Mouse (Mus musculus) hindbrain, embryonic 13.5 days (tissue): ENCODE data around the gene Hs3st6. TPM values are rescaled to one million over a fixed set of nuclear protein-coding genes. Genes with fewer than 3 reads are reported as not detected.

Source experiments
- ATAC-seq: fragments of 200-750 bp; cut with Nextera tagmentation; 2 replicates; pipeline ENCODE4 v1.8.0; 2017; ENCODE audit warnings: moderate TSS enrichment; ENCODE audit not compliant: low FRiP score
- H3K27ac ChIP-seq: fragments of 300-500 bp; sonication (generic); 2 replicates; pipeline ENCODE4 v1.5.1; 2015; ENCODE audit warnings: inconsistent platforms, mild to moderate bottlenecking, moderate library complexity
- H3K27me3 ChIP-seq: fragments of 300-500 bp; sonication (generic); 2 replicates; pipeline ENCODE4 v1.6.1; 2015; ENCODE audit warnings: mild to moderate bottlenecking, inconsistent platforms
- H3K36me3 ChIP-seq: fragments of 300-500 bp; sonication (generic); 2 replicates; pipeline ENCODE4 v1.6.1; 2015; ENCODE audit warnings: mild to moderate bottlenecking, inconsistent platforms
- H3K4me1 ChIP-seq: fragments of 300-500 bp; sonication (generic); replicated peaks from 2 replicates; pipeline ENCODE4 v1.6.1; 2015; ENCODE audit warnings: inconsistent platforms
- H3K4me2 ChIP-seq: fragments of 300-500 bp; sonication (generic); 2 replicates; pipeline ENCODE4 v1.6.1; 2015; ENCODE audit warnings: inconsistent platforms, mild to moderate bottlenecking, moderate library complexity
- H3K4me3 ChIP-seq: fragments of 300-500 bp; sonication (generic); 2 replicates; pipeline ENCODE4 v1.5.1; 2015; ENCODE audit warnings: mild to moderate bottlenecking, inconsistent platforms
- H3K9ac ChIP-seq: fragments of 300-500 bp; sonication (generic); 2 replicates; pipeline ENCODE4 v1.6.1; 2015; ENCODE audit warnings: mild to moderate bottlenecking, inconsistent platforms
- H3K9me3 ChIP-seq: fragments of 300-500 bp; sonication (generic); 2 replicates; pipeline ENCODE4 v1.6.1; 2016; ENCODE audit warnings: inconsistent platforms
- WGBS: fragments of 180-500 bp; shearing (Covaris S2); methylation state at CpG from one replicate; pipeline ENCODE4 v1.1.7; 2015; 5-methylcytosine and 5-hydroxymethylcytosine counted together
- polyA plus RNA-seq: library from polyadenylated mRNA; unstranded; fragments of >200 nt; fragmentation: Nextera tagmentation; extraction: Ambion mirVana; gene quantifications from 2 replicates; pipeline ENCODE4 v1.2.1, GENCODE M21; 2015

The Hs3st6 gene
- polyA plus RNA-seq, 1 experiment from 2014 or later = 0.45 TPM

- Histone ChIP-seq H3K4me1 (no peaks in the 10 kb centered on the region), H3K9me3 (no peaks in the 10 kb centered on the region), H3K9ac (0 out of 2 replicates have a peak overlapping the region, but pooled peaks have one; percentile 8), H3K27ac (no peak overlapping the region), H3K27me3 (peaks cover 47% of the 10 kb centered on the region), H3K4me2 (no peak overlapping the region), H3K4me3 (no peak overlapping the region), H3K36me3 (peaks cover 7% of the 10 kb centered on the region)
- WGBS = 51% methylated on average over 4 of the region's 4 CpGs
- ATAC-seq = no peak
Measured at GRCm38 (mm10) chr17:24746986-24747385, 5.8 kb upstream of the Hs3st6 start.

DNA sequence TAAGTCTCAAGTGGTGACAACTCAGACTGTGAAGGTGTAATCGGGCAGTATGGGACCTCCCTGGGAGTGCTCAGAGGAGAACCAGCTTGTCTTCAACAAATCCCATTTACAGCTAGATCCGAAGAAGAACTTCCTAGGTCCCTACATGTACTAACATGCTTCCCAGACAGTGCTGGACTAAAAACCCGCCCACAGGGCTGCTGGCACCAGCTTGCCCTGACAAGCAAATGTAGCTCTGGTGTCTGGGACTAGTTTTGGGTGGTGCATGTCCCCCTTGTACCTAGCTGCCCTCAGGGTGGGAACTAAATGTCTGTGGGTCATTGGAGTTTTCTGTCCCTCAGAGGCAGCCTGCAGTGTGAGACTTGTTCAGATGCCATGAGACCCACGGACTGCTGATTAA, 1.3 kb upstream of the Hs3st6 start:
- Histone ChIP-seq H3K27me3 (peaks cover 86% of the 10 kb centered on the region), H3K36me3 (no peaks in the 10 kb centered on the region), H3K9me3 (no peaks in the 10 kb centered on the region), H3K27ac (no peak overlapping the region), H3K4me3 (no peak overlapping the region), H3K4me1 (peaks cover 14% of the 10 kb centered on the region), H3K4me2 (no peak overlapping the region), H3K9ac (no peak overlapping the region)
- WGBS = 24% methylated on average over 4 of the region's 4 CpGs
- ATAC-seq = no peak

DNA sequence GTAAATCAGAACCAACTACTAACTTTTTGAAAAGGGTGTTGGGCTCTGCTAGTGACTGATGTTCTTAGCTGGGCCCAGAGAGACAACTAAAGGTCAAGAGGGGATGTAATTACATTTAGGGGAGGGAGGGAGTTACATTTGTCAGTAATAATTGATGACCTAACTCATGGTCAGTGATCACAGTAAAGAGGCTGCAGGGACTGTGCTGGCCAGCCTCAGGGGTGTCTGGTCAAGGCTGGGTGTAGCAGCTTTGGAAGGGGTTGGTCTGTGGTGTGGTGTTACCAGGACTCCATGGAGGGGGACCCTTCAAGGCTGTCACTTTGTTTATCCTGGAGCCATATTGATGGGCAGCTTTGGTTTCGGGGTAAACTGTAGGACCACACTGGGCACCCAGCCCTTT, 4.6 kb downstream of the Hs3st6 start:
- H3K27ac ChIP-seq = no peak overlapping the region
- no peaks in the 10 kb centered on the region for H3K36me3 ChIP-seq
- no peak overlapping the region for H3K9ac ChIP-seq
- H3K9me3 ChIP-seq = no peaks in the 10 kb centered on the region; the same call in 1 of the 2 replicates
- ATAC-seq = no peak
- WGBS = 83% methylated on average over 1 of the region's 1 CpGs
- no peak overlapping the region for H3K4me3 ChIP-seq
- no peak overlapping the region for H3K4me2 ChIP-seq
- H3K27me3 ChIP-seq = peaks cover 71% of the 10 kb centered on the region
- H3K4me1 ChIP-seq = peaks cover 11% of the 10 kb centered on the region

DNA sequence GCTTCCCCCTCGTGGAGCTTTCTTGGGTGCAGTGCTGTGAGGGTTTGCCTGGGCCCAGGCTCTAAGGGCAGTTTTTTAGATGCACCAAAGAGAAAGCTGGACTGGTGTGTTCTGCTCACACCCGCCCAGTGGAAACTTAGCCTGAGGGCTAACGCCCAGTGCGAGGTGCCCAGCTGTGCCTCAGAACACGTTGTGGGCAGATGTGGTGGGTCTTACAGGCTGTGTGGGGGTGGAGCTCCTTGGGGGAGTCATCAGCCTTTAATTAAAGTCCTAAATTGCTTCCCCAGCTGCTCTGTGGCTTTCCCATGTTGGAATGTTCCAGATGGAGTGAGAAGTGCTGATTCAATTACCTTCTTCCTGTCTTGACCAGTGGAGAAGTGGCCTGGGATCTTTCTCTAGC, 8.3 kb downstream of the Hs3st6 start:
- Histone ChIP-seq H3K4me3 (no peak overlapping the region), H3K4me1 (no peaks in the 10 kb centered on the region; the same call in 1 of the 2 replicates), H3K36me3 (no peaks in the 10 kb centered on the region), H3K4me2 (no peak overlapping the region), H3K9ac (no peak overlapping the region), H3K9me3 (no peaks in the 10 kb centered on the region; the same call in 1 of the 2 replicates), H3K27ac (no peak overlapping the region), H3K27me3 (peaks cover 34% of the 10 kb centered on the region)
- ATAC-seq = no peak
- WGBS = 59% methylated on average over 5 of the region's 5 CpGs

DNA sequence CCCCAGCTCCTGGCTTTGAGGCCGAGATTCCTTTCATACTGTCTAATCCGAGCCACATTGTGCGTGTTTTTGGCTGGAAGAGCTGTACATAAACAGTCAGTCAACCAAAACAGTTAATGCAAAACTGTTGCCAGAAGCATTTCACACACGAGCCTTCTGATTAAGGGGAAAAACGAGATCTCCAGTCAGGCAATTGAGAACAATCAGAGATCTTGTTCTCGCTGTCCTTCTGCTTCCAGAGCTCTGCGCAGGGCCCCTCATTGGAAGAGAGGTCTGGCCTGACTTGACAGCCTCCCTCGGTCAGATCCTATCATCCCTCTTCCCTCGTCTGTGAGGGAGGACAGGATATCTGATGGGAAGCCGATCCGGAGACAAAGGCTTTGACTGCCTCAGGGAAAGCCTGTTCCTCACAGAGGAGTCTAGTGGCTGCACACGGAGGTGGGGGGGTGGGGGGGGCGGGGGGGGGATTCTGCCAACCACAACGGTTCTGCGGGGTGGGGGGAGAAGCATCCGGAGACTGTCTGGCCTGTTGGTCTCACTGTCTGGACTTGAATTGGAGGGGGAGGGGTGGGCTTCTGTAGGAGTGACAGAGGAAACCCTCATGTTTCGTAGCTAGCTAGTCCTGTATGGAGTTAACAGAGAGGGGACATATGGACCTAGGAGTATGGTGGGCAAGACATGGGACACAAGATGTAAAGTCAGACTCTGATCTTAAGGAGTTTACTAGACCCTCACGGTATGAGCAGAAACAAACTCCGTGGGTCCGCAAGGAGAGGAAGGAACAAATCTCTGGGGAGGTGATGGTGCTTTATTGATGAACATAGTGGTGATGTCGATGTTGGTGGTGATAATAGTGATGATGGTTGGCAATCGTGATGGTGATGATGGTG, 12.5 kb downstream of the Hs3st6 start:
- no peak overlapping the region for H3K4me3 ChIP-seq
- WGBS = 55% methylated on average over 21 of the region's 22 CpGs
- H3K4me2 ChIP-seq = no peak overlapping the region
- no peak overlapping the region for H3K27ac ChIP-seq
- no peaks in the 10 kb centered on the region for H3K36me3 ChIP-seq
- no peaks in the 10 kb centered on the region; the same call in 1 of the 2 replicates for H3K4me1 ChIP-seq
- H3K27me3 ChIP-seq = peaks cover 19% of the 10 kb centered on the region; the same call in 1 of the 2 replicates
- no peaks in the 10 kb centered on the region; the same call in 1 of the 2 replicates for H3K9me3 ChIP-seq
- no peak for ATAC-seq
- no peak overlapping the region for H3K9ac ChIP-seq

DNA sequence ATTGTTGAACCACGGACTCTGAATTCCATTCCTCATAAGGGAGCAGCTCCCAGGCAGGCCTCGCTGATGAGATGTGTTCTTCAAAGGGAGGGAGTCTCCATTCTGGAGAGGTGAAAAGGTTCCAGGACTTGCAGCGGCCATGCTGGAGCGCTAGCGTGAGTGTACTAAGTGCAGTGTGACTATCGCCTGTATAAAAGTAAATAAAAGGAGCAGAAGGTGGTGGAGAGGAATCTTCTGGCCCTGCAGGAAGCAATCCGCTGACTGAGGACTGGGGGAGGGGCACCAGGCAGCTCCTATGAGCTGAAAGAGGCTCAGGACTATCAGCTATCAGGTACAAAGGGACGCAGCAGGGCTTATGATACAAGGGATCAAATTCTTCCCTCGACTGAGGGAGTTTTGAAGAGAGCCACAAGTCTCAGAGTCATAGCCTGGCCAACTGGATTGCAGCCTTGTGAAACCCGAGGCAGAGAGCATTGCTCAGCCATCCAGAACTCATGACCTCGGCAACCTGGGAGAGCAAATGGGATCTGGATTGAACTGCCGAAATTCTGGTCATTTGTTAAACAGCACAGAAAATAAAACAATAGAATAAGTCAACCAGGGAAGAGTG, 13.6 kb downstream of the Hs3st6 start:
- H3K9ac ChIP-seq = no peak overlapping the region
- H3K4me2 ChIP-seq = no peak overlapping the region
- ATAC-seq = no peak
- no peaks in the 10 kb centered on the region; the same call in 1 of the 2 replicates for H3K4me1 ChIP-seq
- H3K4me3 ChIP-seq = no peak overlapping the region
- H3K27me3 ChIP-seq = peaks cover 13% of the 10 kb centered on the region; the same call in 1 of the 2 replicates
- no peak overlapping the region for H3K27ac ChIP-seq
- no peaks in the 10 kb centered on the region for H3K36me3 ChIP-seq
- H3K9me3 ChIP-seq = no peaks in the 10 kb centered on the region
- 27% methylated on average over 12 of the region's 12 CpGs for WGBS

GRCm38 (mm10) chr17:24769146-24769545, 16.4 kb downstream of the Hs3st6 start:
- Histone ChIP-seq H3K4me3 (no peak overlapping the region), H3K9ac (no peak overlapping the region), H3K27ac (no peak overlapping the region), H3K36me3 (no peaks in the 10 kb centered on the region), H3K4me1 (no peaks in the 10 kb centered on the region; the same call in 1 of the 2 replicates), H3K27me3 (peaks cover 13% of the 10 kb centered on the region; the same call in 1 of the 2 replicates), H3K9me3 (no peaks in the 10 kb centered on the region), H3K4me2 (no peak overlapping the region)
- no peak for ATAC-seq
- WGBS = 53% methylated on average over 3 of the region's 3 CpGs

GRCm38 (mm10) chr17:24773241-24773640, 20.5 kb downstream of the Hs3st6 start:
- Histone ChIP-seq H3K9ac (no peak overlapping the region), H3K27me3 (peaks cover 9% of the 10 kb centered on the region; the same call in 1 of the 2 replicates), H3K9me3 (no peaks in the 10 kb centered on the region), H3K4me2 (no peak overlapping the region), H3K4me1 (no peaks in the 10 kb centered on the region), H3K4me3 (no peak overlapping the region), H3K27ac (no peak overlapping the region), H3K36me3 (no peaks in the 10 kb centered on the region)
- no peak for ATAC-seq
- WGBS = 86% methylated on average over 5 of the region's 5 CpGs

DNA sequence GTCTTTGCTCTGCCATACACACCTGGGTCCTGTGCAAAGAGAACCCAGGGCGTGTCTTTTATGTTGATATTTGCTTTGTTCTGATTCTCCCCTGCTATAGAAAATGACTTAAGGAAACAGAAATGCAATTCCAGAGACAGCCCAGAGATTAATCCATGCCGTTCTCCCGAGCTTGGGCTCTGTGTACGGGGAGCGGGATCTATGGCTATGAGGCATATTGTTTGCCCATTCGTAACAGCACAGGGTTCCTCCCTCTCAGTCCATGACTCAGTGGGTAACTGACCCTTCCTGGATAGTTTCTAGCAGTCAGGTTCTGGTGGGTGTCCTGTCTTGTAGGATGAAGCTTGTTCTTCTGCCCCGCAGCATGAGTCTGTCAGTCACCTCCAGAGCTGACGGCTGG, 22.4 kb downstream of the Hs3st6 start:
- 90% methylated on average over 8 of the region's 8 CpGs for WGBS
- H3K4me1 ChIP-seq = no peaks in the 10 kb centered on the region

DNA sequence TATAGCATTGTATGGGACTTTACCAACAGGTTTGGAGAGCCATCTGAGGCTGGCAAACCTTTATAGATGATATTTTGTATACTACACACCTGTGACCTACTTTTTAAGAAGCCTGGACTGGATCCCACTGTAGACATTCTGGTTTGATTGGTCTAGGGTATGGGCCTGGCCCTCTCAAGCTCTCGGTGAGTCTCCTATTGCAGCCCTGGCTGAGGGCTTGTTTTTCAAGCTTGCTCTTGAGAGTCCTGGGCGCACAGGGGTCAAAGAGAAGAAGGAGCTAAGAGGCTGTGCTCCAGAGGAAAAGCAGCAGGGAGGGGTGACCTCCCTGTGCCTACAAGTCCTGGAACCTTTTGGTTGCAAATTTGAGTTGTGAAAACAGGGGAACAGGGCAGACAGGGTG, 24.3 kb downstream of the Hs3st6 start:
- Histone ChIP-seq H3K27ac (no peak overlapping the region), H3K36me3 (no peaks in the 10 kb centered on the region), H3K9ac (no peak overlapping the region), H3K4me2 (no peak overlapping the region), H3K9me3 (no peaks in the 10 kb centered on the region), H3K27me3 (no peaks in the 10 kb centered on the region), H3K4me3 (no peak overlapping the region), H3K4me1 (no peaks in the 10 kb centered on the region)
- 62% methylated on average over 2 of the region's 2 CpGs for WGBS
- ATAC-seq = no peak

More for the DNA sequence above, 22.4 kb downstream of the Hs3st6 start:
- no peak overlapping the region for H3K27ac ChIP-seq
- ATAC-seq = no peak
- no peaks in the 10 kb centered on the region for H3K27me3 ChIP-seq
- no peaks in the 10 kb centered on the region for H3K36me3 ChIP-seq
- no peak overlapping the region for H3K4me3 ChIP-seq
- H3K9ac ChIP-seq = no peak overlapping the region
- H3K9me3 ChIP-seq = no peaks in the 10 kb centered on the region
- no peak overlapping the region for H3K4me2 ChIP-seq

GRCm38 (mm10) chr17:24780821-24781220, 28.0 kb downstream of the Hs3st6 start:
- no peak overlapping the region for H3K4me2 ChIP-seq
- no peak for ATAC-seq
- no peak overlapping the region for H3K27ac ChIP-seq
- no peaks in the 10 kb centered on the region for H3K9me3 ChIP-seq
- H3K9ac ChIP-seq = no peak overlapping the region
- 87% methylated on average over 2 of the region's 2 CpGs for WGBS
- H3K36me3 ChIP-seq = no peaks in the 10 kb centered on the region
- no peak overlapping the region for H3K4me3 ChIP-seq
- 0 out of 2 replicates have a peak, but pooled peaks cover 3% of the 10 kb centered on the region for H3K27me3 ChIP-seq
- H3K4me1 ChIP-seq = no peaks in the 10 kb centered on the region

DNA sequence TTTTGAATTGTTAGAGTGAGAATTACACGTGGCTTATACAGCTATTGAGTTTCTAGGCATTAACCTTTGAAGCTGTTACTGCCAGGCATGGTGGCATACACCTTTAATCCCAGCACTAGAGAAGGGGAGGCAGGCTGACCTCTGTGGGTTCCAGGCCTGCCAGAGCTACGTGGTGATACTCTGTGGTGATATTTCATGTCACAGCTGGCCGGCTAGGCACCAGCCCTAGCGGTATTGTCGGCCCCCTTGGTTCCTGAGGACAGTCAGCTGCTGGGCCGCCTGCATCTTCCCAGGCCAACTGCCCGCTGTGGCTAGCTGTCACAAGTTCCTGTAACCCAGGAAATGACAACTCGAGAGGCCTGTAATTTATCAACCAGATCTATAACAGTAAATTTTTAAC, 39.4 kb downstream of the Hs3st6 start:
- Histone ChIP-seq H3K9me3 (0 out of 2 replicates have a peak, but pooled peaks cover 2% of the 10 kb centered on the region), H3K4me3 (no peak overlapping the region), H3K4me1 (no peaks in the 10 kb centered on the region), H3K36me3 (no peaks in the 10 kb centered on the region), H3K27me3 (peaks cover 5% of the 10 kb centered on the region; the same call in 1 of the 2 replicates), H3K9ac (no peak overlapping the region), H3K4me2 (no peak overlapping the region), H3K27ac (no peak overlapping the region)
- WGBS = 77% methylated on average over 8 of the region's 8 CpGs
- ATAC-seq = no peak
